Mouse (Mus musculus) hindbrain, embryonic 10.5 days (tissue): ENCODE results near the gene Oprm1. TPM values are rescaled to one million over a fixed set of nuclear protein-coding genes. Genes with fewer than 3 reads are reported as not detected.

ENCODE experiments used
- DNase-seq: peaks from one replicate; pipeline ENCODE4 v3.0.0-alpha.2; 2017; ENCODE audit warnings: low spot score
- H3K27ac ChIP-seq: fragments of 300-500 bp; sonication (generic); 2 replicates; pipeline ENCODE4 v1.5.1; 2016; ENCODE audit warnings: mild to moderate bottlenecking, moderate library complexity
- H3K27me3 ChIP-seq: fragments of 300-500 bp; sonication (generic); 2 replicates; pipeline ENCODE4 v1.6.1; 2016; ENCODE audit warnings: mild to moderate bottlenecking; ENCODE audit not compliant: poor library complexity, insufficient read depth, severe bottlenecking
- H3K36me3 ChIP-seq: fragments of 300-500 bp; sonication (generic); 2 replicates; pipeline ENCODE4 v1.6.1; 2016; ENCODE audit warnings: mild to moderate bottlenecking, moderate library complexity
- H3K4me1 ChIP-seq: fragments of 300-500 bp; sonication (generic); replicated peaks from 2 replicates; pipeline ENCODE4 v1.6.1; 2016; ENCODE audit warnings: mild to moderate bottlenecking
- H3K4me3 ChIP-seq: fragments of 300-500 bp; sonication (generic); 2 replicates; pipeline ENCODE4 v1.5.1; 2016; ENCODE audit warnings: mild to moderate bottlenecking, moderate library complexity
- H3K9me3 ChIP-seq: fragments of 300-500 bp; sonication (generic); 2 replicates; pipeline ENCODE4 v1.6.1; 2016; ENCODE audit warnings: mild to moderate bottlenecking, moderate library complexity
- WGBS: fragments of 180-500 bp; shearing (Covaris S2); methylation state at CpG from one replicate; pipeline ENCODE4 v1.1.7; 2016; 5-methylcytosine and 5-hydroxymethylcytosine counted together
- polyA plus RNA-seq: library from polyadenylated mRNA; unstranded; fragments of >200 nt; fragmentation: Nextera tagmentation; extraction: Ambion mirVana; gene quantifications from 2 replicates; pipeline ENCODE4 v1.2.1, GENCODE M21; 2016

Gene Oprm1
- polyA plus RNA-seq, 1 experiment from 2014 or later: not detected

DNA sequence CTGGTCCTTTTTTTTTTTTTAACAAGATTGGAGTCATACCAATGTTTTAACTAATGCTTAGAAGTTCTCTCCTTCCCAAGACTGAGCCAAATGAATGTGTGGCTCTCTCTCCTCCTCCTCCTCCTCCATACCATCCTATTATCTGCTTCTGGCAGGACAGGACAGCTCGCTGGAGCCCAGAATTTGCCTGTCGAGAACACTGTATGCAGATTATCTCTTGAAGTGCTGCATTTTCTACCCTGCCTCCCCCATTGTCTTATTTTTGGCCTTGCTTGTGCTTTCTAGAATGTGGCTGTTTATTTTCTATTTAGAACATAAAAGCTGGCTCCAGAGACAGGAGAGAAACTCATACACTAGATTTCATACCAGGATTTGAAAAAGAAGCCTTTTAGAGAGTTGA lies 151.5 kb downstream of the Oprm1 start:
- no peaks in the 10 kb centered on the region for H3K27me3 ChIP-seq
- no peak overlapping the region for H3K4me3 ChIP-seq
- no peak for DNase-seq
- no peaks in the 10 kb centered on the region for H3K4me1 ChIP-seq
- no peak overlapping the region for H3K27ac ChIP-seq
- H3K9me3 ChIP-seq: no peaks in the 10 kb centered on the region
- WGBS: 49% methylated on average over 2 of the region's 2 CpGs
- H3K36me3 ChIP-seq: no peaks in the 10 kb centered on the region

DNA sequence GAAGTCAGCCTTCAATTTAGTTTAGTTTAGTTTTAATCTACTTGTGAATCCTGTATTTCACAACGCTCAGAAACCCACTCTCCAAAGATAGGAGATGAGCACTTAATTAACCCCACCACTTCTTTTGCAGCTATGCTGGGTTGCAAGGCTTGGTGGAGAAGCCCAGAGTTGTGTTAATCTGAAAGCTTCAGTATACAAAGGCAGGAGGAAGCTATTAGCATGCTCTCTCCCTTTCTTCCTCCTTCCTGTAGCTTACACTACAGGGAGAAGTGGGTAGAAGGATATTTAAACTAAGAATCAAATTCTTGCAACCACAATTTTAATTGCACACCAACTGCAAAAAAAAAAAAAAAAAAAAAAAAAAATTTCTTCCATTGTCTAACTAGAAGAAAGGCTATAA lies 157.7 kb downstream of the Oprm1 start:
- Histone ChIP-seq H3K36me3 (no peaks in the 10 kb centered on the region), H3K4me3 (no peak overlapping the region), H3K27ac (no peak overlapping the region; the same call in 1 of the 2 replicates), H3K27me3 (no peaks in the 10 kb centered on the region), H3K9me3 (no peaks in the 10 kb centered on the region), H3K4me1 (peaks cover 13% of the 10 kb centered on the region)
- WGBS: 47% methylated on average over 1 of the region's 1 CpGs
- no peak for DNase-seq

DNA sequence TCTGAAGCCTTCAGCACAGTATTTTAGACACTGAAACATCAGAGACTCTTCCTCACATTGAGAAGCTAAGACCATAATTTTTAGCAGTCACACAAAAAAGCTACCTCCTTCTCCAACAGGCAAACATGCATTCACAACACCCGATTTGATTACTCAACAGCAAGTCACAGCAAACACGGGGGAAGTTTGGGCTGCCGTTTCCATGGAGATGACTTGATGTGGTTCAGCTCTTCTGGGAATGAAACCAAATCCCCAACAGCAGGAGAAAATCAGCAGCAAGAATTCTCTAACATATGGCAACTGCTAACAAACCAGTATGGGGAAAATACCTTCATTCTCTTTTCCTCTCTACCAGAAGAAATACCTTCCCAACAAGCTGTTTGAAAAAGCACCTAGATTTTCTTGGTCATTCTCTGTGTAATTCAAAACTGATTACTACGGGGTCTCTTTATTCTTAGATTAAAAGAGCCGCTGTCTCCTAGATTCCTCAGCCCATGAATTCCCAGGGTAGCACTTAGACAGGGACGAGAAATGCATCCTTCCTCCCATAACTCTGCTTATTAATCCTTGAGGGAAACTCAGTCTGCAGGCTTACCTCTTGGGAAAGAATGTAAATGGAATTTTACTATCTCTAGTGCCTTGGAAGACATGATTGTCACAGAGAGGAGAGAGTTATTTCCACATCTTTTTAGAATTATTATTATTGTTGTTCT lies 158.4 kb downstream of the Oprm1 start:
- Histone ChIP-seq H3K27ac (no peak overlapping the region), H3K4me3 (no peak overlapping the region), H3K36me3 (no peaks in the 10 kb centered on the region), H3K27me3 (no peaks in the 10 kb centered on the region), H3K4me1 (peaks cover 13% of the 10 kb centered on the region), H3K9me3 (no peaks in the 10 kb centered on the region)
- WGBS: 16% methylated on average over 6 of the region's 6 CpGs
- DNase-seq: peak; percentile 65

DNA sequence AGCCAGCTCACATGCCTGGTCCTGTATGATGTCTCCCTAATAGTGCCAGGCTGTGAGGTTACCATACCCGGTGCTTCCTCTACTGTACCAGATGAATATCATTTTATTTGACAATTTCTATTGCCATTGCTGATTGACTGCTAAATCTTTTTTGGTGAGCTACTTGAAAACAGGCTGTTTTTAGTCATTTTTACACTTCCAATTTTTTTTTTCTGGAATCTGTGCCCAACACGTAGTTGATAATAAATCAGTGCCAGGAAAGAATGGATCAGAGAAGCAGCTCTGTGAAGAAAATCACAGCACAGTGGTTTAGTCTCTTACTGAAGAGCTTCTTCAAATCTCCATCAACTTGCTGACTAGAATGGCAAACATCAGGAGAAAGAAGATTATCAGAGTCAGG lies 168.4 kb downstream of the Oprm1 start:
- no peak for DNase-seq

DNA sequence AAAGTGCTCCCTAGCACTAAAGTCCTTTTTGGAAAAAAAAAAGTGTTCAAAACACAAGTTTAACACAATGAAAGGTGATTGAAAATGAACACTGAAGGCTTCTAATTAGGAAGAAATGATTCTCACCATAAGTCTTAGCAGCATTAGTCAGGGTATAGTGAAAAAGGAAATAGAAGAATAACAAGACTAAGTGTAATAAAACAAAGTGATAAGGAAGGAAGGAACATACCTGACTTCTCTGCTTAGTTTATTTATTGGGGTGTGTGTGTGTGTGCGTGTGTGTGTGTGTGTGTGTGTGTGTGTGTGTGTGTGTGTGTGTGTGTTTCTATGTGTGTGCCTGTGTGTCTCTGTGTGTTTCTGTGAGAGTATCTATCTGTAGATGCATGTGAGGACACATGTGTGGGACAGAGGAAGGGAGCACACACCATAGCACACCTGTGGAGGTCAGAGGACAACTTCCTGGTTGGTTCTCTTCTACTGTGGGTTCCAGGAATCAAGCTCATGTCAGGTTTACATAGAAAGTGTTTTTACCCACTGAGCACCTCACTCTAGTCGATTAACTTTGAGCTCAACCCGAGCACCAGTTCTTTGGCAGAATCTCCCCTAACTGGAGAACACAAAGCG lies 169.4 kb downstream of the Oprm1 start:
- no peaks in the 10 kb centered on the region for H3K27me3 ChIP-seq
- no peak overlapping the region for H3K4me3 ChIP-seq
- no peak for DNase-seq
- H3K36me3 ChIP-seq: no peaks in the 10 kb centered on the region
- no peaks in the 10 kb centered on the region for H3K9me3 ChIP-seq
- no peaks in the 10 kb centered on the region for H3K4me1 ChIP-seq
- WGBS: 80% methylated on average over 4 of the region's 4 CpGs
- no peak overlapping the region for H3K27ac ChIP-seq

More for the DNA sequence above, 168.4 kb downstream of the Oprm1 start:
- Histone ChIP-seq H3K4me3 (no peak overlapping the region), H3K9me3 (no peaks in the 10 kb centered on the region), H3K4me1 (no peaks in the 10 kb centered on the region), H3K27ac (no peak overlapping the region), H3K36me3 (no peaks in the 10 kb centered on the region), H3K27me3 (no peaks in the 10 kb centered on the region)
- 91% methylated on average over 2 of the region's 2 CpGs for WGBS

DNA sequence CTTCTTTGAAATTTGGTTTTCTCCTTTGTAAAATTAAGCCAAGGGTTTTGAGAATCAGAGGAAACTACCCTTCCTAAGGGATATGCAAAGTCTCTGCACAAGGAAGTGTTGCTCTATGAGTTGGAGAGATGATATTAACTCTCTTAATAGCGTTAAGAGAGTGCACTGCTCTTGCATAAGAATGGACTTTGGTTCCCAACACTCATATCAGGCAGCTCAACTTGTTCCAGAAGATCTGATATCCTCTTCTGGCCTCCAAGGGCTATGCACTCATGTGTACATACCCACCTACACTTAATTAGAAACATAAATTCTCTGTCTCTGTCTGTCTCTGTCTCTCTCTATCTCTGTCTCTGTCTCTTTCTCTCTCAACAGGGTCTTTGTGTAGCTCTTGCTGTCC lies 170.6 kb downstream of the Oprm1 start:
- H3K4me3 ChIP-seq: no peak overlapping the region
- DNase-seq: no peak
- no peaks in the 10 kb centered on the region for H3K27me3 ChIP-seq
- WGBS: 53% methylated on average over 1 of the region's 1 CpGs
- no peaks in the 10 kb centered on the region for H3K4me1 ChIP-seq
- no peaks in the 10 kb centered on the region for H3K9me3 ChIP-seq
- H3K27ac ChIP-seq: no peak overlapping the region
- H3K36me3 ChIP-seq: no peaks in the 10 kb centered on the region

DNA sequence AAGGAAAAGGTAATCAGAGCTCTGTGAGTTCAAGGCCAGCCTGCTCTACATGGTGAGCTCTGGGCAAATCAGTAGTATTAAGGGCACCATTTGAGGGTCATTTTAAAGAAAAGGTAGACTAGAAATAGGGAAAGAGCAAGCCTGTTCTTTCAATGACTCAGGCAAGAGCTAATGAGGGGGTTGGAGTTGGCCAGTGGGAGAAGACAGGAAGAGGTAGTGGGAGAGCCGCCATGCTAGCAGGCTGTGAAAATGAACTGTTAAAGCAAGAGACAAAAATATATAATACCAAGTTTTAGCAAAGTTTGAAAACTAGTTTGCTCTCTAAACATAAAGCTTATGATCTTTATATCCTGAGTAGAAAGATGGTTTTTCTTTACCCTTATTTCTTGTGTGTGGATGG lies 172.1 kb downstream of the Oprm1 start:
- no peaks in the 10 kb centered on the region for H3K4me1 ChIP-seq
- no peak overlapping the region for H3K4me3 ChIP-seq

DNA sequence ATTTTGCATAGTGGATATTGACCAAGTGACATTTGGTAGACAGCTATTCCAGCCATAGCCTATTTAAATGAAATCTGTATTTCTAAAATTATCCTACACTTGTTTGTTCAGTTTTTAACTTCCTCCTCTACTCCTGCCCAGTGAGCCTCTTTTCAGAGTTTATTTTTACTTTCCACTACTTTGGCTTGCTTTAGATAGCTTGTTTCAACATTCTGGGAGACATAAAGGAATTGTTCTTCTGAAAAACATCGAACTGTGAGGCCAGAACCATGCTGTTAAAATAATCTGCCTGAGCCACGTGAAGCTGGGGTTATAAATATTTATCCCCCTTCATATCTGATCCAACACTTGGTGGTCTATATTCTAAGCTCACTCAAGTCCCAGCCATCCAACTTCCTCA lies 172.6 kb downstream of the Oprm1 start:
- Histone ChIP-seq H3K4me1 (no peaks in the 10 kb centered on the region), H3K9me3 (no peaks in the 10 kb centered on the region), H3K4me3 (no peak overlapping the region), H3K27me3 (no peaks in the 10 kb centered on the region), H3K36me3 (no peaks in the 10 kb centered on the region), H3K27ac (no peak overlapping the region)
- WGBS: 72% methylated on average over 2 of the region's 2 CpGs
- DNase-seq: no peak

More for the DNA sequence above, 172.1 kb downstream of the Oprm1 start:
- no peak overlapping the region for H3K27ac ChIP-seq
- WGBS: 88% methylated on average over 1 of the region's 1 CpGs
- no peaks in the 10 kb centered on the region for H3K36me3 ChIP-seq
- H3K9me3 ChIP-seq: no peaks in the 10 kb centered on the region
- no peak for DNase-seq
- no peaks in the 10 kb centered on the region for H3K27me3 ChIP-seq

DNA sequence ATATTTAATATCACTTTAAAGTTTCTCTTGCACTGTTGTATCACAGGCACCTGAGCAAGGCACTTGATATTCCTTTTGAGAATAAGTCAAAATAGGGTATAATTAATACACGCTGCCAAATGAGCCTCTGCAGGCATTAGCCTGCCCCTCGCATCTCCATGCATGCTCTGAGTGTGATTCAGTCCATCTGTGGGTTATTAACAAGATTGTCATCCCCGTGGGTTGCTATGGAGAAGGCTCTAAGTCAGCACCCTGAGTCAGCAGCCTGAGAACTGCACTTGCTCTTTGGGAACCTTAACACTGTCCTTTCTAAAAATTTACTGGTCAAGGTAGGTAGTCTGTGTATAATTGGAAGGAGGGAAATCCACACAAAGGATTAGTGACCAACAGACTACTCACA lies 176.5 kb downstream of the Oprm1 start:
- no peaks in the 10 kb centered on the region for H3K4me1 ChIP-seq
- no peaks in the 10 kb centered on the region for H3K36me3 ChIP-seq
- no peaks in the 10 kb centered on the region for H3K27me3 ChIP-seq
- DNase-seq: no peak
- H3K9me3 ChIP-seq: no peaks in the 10 kb centered on the region
- WGBS: 82% methylated on average over 3 of the region's 3 CpGs
- no peak overlapping the region for H3K4me3 ChIP-seq
- H3K27ac ChIP-seq: no peak overlapping the region

DNA sequence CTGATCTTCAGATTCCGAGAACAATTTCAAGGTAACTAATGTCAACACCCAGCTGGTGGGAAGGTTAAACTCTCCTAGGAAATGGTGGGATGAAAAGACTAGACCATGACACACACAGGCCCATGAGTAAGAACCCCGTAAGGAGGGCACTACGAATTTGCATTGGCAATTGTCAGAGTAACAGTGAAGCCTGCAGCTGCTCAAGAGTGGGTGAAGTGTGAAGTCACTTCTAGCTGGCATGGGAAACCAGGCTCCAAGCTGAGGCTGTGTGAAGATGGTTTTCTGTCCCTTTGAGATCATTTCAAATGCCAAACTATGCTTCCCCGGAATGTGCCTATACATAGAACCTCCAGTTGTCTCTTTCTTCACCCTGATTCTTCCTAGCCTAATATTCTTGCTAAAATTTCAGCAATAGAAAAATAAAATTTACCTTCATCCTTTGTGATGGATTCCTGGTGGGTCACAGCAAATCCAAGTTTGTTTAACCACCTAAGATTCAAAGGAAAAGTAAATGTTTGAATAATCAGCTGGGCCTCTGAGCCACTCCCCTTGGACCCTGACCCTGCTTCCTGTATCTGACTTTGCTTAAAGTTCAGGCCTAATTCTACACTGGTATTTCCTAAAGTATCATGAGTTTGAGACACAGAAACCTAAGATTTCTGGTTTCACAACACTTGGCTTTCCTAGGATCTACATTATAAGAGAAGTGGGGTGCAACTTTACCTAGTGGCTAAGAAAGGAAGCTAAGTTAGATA lies 178.5 kb downstream of the Oprm1 start:
- no peaks in the 10 kb centered on the region for H3K36me3 ChIP-seq
- H3K4me1 ChIP-seq: no peaks in the 10 kb centered on the region
- no peaks in the 10 kb centered on the region for H3K9me3 ChIP-seq
- H3K27me3 ChIP-seq: no peaks in the 10 kb centered on the region
- DNase-seq: no peak
- no peak overlapping the region for H3K27ac ChIP-seq
- WGBS: 88% methylated on average over 4 of the region's 4 CpGs
- no peak overlapping the region for H3K4me3 ChIP-seq

DNA sequence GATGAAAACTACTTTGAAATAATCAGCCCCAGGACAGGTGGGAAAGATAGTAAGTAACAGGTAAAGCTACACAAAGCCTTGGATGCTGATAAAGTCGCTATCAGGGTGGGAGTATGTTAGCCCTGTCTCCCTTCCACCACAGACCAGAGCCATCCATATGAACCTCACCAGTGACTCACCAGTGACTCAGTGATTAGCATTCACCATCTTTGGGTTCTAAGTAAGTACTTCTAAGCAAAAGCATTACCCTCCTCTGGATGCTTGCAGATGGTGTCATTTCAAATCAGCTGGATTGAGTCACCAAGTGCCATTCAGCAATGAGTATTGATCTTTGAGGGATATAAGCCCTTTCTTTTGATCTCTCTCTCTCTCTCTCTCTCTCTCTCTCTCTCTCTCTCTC lies 194.8 kb downstream of the Oprm1 start:
- Histone ChIP-seq H3K4me3 (no peak overlapping the region), H3K27ac (no peak overlapping the region), H3K36me3 (no peaks in the 10 kb centered on the region), H3K27me3 (no peaks in the 10 kb centered on the region), H3K4me1 (no peaks in the 10 kb centered on the region), H3K9me3 (no peaks in the 10 kb centered on the region)
- DNase-seq: no peak
- 74% methylated on average over 1 of the region's 1 CpGs for WGBS

DNA sequence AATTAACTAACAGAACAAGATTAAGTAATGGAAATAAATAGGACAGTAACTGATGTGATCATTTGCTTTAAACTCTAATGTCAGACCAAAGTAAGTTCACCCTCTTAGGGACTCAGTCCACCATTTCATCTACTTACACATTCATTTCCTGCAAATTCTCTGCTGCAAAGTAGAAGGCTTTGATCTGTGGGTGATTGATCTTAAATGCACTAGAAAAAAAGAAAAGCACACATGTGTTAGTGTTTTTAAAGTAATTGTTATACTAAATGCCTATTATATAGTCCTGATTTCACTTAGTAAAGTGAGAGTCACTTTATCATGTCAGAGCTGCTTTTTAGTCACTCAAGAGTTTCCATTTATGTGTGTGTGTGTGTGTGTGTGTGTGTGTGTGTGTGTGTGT lies 196.2 kb downstream of the Oprm1 start:
- Histone ChIP-seq H3K4me3 (no peak overlapping the region), H3K9me3 (no peaks in the 10 kb centered on the region), H3K4me1 (no peaks in the 10 kb centered on the region), H3K36me3 (no peaks in the 10 kb centered on the region), H3K27me3 (no peaks in the 10 kb centered on the region), H3K27ac (no peak overlapping the region)
- no peak for DNase-seq

DNA sequence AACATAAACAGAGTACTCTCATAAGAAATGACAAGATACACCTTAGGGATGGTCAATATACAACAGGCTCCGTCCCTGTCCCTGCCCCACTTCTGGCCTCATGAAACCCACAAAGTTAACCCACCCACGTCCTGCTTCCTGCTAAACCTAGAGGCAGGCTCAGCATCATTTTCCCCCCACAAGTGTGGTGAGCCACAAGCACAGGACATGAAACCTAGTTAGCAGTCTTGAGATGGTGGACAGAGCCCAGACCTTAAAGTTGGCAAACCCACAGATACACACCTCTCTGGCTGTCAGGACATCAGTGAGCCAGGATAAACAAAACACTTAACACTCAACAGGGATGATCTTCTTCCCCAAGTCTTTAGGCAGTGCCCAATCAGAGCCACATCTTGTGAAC lies 198.1 kb downstream of the Oprm1 start:
- Histone ChIP-seq H3K27ac (no peak overlapping the region), H3K4me1 (no peaks in the 10 kb centered on the region), H3K4me3 (no peak overlapping the region), H3K27me3 (no peaks in the 10 kb centered on the region), H3K9me3 (no peaks in the 10 kb centered on the region), H3K36me3 (no peaks in the 10 kb centered on the region)
- WGBS: 87% methylated on average over 2 of the region's 2 CpGs
- DNase-seq: no peak
